Mouse (Mus musculus) embryonic facial prominence, embryonic 10.5 days (tissue): ENCODE data around the gene Gpr183. TPM values are rescaled to one million over a fixed set of nuclear protein-coding genes. Genes with fewer than 3 reads are reported as not detected.

Experiments used
- DNase-seq: peaks from one replicate; pipeline ENCODE4 v3.0.0-alpha.2; 2017; ENCODE audit warnings: low spot score
- H3K27ac ChIP-seq: fragments of 300-500 bp; sonication (generic); replicated peaks from 2 replicates; pipeline ENCODE4 v1.5.1; 2016; ENCODE audit warnings: mild to moderate bottlenecking
- H3K27me3 ChIP-seq: fragments of 300-500 bp; sonication (generic); replicated peaks from 2 replicates; pipeline ENCODE4 v1.6.1; 2016; ENCODE audit warnings: low read depth, mild to moderate bottlenecking; ENCODE audit not compliant: poor library complexity, severe bottlenecking
- H3K36me3 ChIP-seq: fragments of 300-500 bp; sonication (generic); replicated peaks from 2 replicates; pipeline ENCODE4 v1.6.1; 2016; ENCODE audit warnings: mild to moderate bottlenecking, moderate library complexity
- H3K4me1 ChIP-seq: fragments of 300-500 bp; sonication (generic); 2 replicates; pipeline ENCODE4 v1.6.1; 2016
- H3K4me3 ChIP-seq: fragments of 300-500 bp; sonication (generic); 2 replicates; pipeline ENCODE4 v1.5.1; 2016; ENCODE audit warnings: mild to moderate bottlenecking, moderate library complexity
- H3K9me3 ChIP-seq: fragments of 300-500 bp; sonication (generic); 2 replicates; pipeline ENCODE4 v1.6.1; 2016; ENCODE audit warnings: mild to moderate bottlenecking
- WGBS: fragments of 180-500 bp; shearing (Covaris S2); methylation state at CpG from one replicate; pipeline ENCODE4 v1.1.7; 2016; 5-methylcytosine and 5-hydroxymethylcytosine counted together
- polyA plus RNA-seq: library from polyadenylated mRNA; unstranded; fragments of >200 nt; fragmentation: Nextera tagmentation; extraction: Ambion mirVana; gene quantifications from 2 replicates; pipeline ENCODE4 v1.2.1, GENCODE M21; 2016

Gene Gpr183
- polyA plus RNA-seq, 1 experiment from 2014 or later = 2.4 TPM

DNA sequence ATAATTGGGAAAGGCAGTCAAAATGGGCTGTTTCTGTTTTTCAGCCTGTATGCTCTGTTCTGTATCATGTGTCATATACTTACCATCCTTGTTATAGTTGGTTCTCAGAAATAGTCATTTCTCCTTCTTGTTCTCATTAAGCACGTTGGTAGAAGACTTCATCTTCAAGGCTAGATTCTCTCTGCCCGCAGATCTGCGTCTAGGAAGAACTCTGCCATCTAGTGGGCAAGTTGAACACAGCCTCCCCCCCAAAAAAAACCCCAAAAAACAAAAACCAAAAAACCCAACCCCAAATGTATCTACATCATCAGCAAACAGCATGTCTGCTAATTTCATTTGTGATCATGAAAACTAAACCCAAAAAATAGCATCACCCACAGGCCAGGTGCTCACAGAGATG lies 45.2 kb downstream of the Gpr183 start:
- no peak for DNase-seq
- WGBS = 44% methylated on average over 3 of the region's 3 CpGs
- Histone ChIP-seq H3K9me3 (no peaks in the 10 kb centered on the region), H3K36me3 (peaks cover 35% of the 10 kb centered on the region), H3K4me1 (no peaks in the 10 kb centered on the region; the same call in 1 of the 2 replicates), H3K27ac (no peak overlapping the region), H3K4me3 (no peak overlapping the region), H3K27me3 (no peaks in the 10 kb centered on the region)

GRCm38 (mm10) chr14:121918266-121918665 lies 46.7 kb downstream of the Gpr183 start:
- Histone ChIP-seq H3K27ac (no peak overlapping the region), H3K27me3 (no peaks in the 10 kb centered on the region), H3K4me3 (no peak overlapping the region), H3K4me1 (no peaks in the 10 kb centered on the region; the same call in 1 of the 2 replicates), H3K9me3 (no peaks in the 10 kb centered on the region), H3K36me3 (peaks cover 38% of the 10 kb centered on the region)
- DNase-seq = no peak
- 77% methylated on average over 3 of the region's 3 CpGs for WGBS

DNA sequence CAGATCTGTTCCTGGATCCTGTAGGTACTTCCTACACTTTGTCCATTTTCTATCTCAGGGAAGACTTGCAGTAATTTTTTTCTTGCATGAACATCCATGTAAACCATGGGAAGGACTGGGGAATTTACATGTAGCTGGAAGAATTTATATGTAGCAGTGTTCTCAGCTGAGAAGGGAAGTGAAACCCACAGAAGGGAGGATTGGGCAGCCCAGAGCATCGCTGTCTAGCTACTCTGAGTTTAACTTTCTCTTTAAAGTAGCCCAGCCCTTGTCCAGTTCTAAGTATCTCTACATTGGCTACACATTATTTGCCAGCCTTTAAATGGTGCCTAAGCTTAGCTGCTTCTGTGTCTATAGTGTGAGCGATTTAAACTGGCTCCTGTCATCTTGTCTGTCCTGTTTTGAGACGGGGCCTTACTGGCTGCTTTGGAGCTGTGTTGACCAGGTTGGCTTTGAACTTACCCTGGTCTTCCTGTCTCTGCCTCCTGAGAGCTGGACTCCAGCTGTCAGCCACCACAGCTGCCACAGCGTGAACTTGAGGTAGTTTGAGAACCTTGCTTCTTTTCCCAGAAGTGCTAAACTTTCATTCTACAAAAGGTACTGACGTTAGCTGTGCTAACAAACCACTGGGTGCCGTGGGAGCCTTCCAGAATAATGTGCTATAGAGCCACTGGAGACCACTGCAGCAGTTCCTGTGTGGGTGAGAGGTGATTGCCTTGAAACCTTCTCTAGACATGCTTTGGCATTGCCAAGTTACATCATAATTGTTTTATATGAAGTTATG lies 48.5 kb downstream of the Gpr183 start:
- Histone ChIP-seq H3K27ac (no peak overlapping the region), H3K4me1 (no peaks in the 10 kb centered on the region; the same call in 1 of the 2 replicates), H3K9me3 (no peaks in the 10 kb centered on the region), H3K27me3 (no peaks in the 10 kb centered on the region), H3K4me3 (no peak overlapping the region), H3K36me3 (peaks cover 52% of the 10 kb centered on the region)
- WGBS = 92% methylated on average over 6 of the region's 6 CpGs
- no peak for DNase-seq

DNA sequence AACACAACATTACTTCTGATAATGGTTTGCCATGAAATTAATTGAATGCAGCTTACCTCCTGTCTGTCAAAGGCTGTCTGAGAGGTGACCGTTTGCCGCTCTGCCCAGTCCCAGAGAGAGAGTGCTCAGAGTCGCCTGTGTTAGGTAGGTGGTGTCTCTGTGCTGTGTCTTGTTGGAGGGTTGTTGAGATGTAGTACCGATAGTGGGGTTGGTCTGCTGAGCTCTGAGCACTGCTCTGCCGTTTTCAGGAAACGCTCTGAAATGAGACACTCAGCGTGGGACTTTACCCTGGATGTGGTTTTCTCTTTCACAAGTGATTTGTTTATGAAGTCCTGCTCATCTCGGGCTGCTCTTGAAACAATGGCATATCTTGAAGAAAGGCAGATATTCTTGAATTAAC lies 49.4 kb downstream of the Gpr183 start, which contains the start of gene Gpr18:
Gene Gpr18 (minus strand): TSS at position 161 of the 400 bp plus-strand sequence.
- no peak within 1 kb of the TSS for H3K27ac ChIP-seq
- no peak for DNase-seq
- H3K4me1 ChIP-seq = no peaks in the 10 kb centered on the region; the same call in 1 of the 2 replicates
- peaks cover 58% of the 10 kb centered on the region for H3K36me3 ChIP-seq
- H3K27me3 ChIP-seq = no peaks in the 10 kb centered on the region
- H3K9me3 ChIP-seq = no peaks in the 10 kb centered on the region
- no peak within 1 kb of the TSS for H3K4me3 ChIP-seq
- 84% methylated on average over 8 of the region's 8 CpGs for WGBS

DNA sequence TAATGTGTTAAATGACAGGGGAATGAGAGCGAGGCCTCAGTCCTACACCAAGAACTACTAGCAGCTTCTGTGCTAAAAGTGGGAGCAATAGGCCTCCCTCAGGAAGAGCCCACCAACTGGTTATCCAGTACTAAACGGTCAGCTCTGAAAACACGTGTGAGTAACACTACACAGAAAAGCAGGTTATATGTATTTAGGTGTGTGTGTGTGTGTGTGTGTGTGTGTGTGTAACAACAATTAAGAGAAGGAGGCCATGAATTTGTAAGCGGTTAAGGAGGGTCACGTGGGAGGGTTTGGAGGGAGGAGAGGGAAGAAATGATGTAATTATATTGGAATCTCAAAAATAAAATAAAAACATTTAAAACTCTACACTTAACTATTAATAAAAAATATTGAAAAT lies 49.9 kb downstream of the Gpr183 start:
- WGBS = 89% methylated on average over 5 of the region's 5 CpGs
- H3K9me3 ChIP-seq = no peaks in the 10 kb centered on the region
- no peaks in the 10 kb centered on the region for H3K27me3 ChIP-seq
- peaks cover 59% of the 10 kb centered on the region for H3K36me3 ChIP-seq
- H3K27ac ChIP-seq = no peak overlapping the region
- no peaks in the 10 kb centered on the region for H3K4me1 ChIP-seq
- DNase-seq = no peak
- no peak overlapping the region for H3K4me3 ChIP-seq

DNA sequence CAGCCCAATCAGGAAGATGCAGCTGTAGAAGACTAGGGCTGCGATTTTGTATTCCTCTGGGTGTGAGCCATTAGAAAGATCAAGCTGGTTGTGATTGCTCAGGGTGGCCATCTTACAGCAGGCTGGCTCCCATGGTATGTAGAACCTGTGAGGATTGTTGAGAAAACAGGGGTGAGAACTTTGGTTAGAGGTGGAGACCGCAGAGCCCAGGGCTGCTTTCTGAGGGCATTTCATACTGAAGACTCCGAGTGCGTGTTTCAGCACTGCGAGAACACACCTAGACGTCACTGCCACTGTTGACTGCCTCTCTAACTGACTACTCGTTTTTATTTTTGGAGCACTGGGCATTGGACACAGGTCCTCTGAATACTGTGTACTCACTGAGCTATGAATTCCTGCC lies 52.5 kb downstream of the Gpr183 start:
- H3K4me3 ChIP-seq = no peak overlapping the region
- DNase-seq = no peak
- WGBS = 91% methylated on average over 7 of the region's 7 CpGs
- no peaks in the 10 kb centered on the region for H3K4me1 ChIP-seq
- no peak overlapping the region for H3K27ac ChIP-seq
- H3K27me3 ChIP-seq = no peaks in the 10 kb centered on the region
- H3K9me3 ChIP-seq = no peaks in the 10 kb centered on the region
- H3K36me3 ChIP-seq = peaks cover 73% of the 10 kb centered on the region

- Histone ChIP-seq H3K27ac (no peak overlapping the region), H3K4me1 (no peaks in the 10 kb centered on the region), H3K27me3 (no peaks in the 10 kb centered on the region), H3K4me3 (no peak overlapping the region), H3K36me3 (peaks cover 77% of the 10 kb centered on the region), H3K9me3 (no peaks in the 10 kb centered on the region)
- 93% methylated on average over 6 of the region's 6 CpGs for WGBS
- no peak for DNase-seq
Observed at GRCm38 (mm10) chr14:121909868-121910267, 55.1 kb downstream of the Gpr183 start.

DNA sequence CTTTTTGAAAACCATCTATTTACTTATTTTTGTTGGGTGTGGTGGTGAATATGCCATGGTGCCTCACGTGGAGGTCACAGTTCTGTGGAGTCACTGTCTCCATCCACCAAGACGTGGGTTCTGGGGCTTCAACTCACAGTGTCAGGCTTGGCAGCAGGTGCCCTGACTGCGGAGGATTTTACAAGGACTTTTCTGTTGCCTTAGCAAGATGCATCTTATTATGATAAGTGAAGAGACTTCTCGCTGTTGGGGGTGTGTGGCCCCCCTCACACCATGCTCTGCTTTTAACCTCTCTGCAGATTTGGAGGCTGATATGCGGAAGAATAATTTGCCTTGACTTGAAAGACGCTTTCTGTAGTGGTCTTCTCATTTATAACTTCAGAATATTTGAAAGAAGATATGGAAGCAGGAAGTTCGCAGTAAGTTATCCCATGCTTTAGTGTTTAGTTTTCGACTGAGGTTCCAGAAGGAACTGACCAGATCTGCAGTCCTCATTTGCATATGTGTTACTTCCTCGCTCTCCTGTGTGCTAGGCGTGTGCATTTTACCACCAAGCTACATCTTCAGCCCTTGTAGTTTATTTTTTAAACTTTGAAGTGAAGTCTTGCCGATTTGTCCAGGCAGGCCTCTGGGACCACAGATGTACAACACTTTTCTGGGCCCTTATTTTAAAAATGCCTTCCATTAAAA lies 57.9 kb downstream of the Gpr183 start:
- Histone ChIP-seq H3K9me3 (no peaks in the 10 kb centered on the region), H3K4me1 (no peaks in the 10 kb centered on the region), H3K36me3 (peaks cover 66% of the 10 kb centered on the region), H3K27me3 (no peaks in the 10 kb centered on the region), H3K27ac (no peak overlapping the region), H3K4me3 (no peak overlapping the region)
- 92% methylated on average over 11 of the region's 11 CpGs for WGBS
- no peak for DNase-seq

DNA sequence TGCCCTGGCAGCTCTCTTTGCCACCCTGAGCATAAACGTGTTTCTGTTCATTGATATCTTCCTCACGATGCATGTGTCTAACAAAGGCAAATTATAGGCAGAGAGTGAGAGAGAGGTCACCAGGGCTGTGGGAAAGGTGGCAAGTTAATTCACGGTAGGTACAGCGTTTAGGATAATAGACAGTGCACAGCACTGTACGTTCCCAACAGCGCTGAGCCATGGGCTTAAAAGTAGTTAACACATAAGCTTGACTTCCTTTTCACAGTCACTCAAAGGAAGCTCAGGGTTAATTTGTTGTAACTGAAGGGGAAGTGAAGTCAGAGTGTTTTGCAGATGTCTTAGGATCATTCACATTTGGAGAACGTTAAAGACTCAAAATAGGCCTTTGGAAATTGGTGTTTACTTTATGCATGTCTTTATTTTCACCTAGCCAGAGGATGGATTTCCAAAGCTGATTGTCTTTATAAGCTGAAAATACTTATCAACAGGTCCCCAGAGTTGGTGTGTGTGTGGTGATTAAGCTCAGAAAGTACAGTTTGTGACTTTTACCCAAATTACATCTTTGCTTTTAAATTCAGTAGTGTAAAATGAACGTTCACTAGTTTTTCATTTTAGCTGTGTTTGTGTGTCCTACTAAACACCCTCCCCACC lies 58.5 kb downstream of the Gpr183 start:
- 86% methylated on average over 8 of the region's 8 CpGs for WGBS
- no peak overlapping the region for H3K4me3 ChIP-seq
- no peaks in the 10 kb centered on the region for H3K4me1 ChIP-seq
- no peak for DNase-seq
- no peaks in the 10 kb centered on the region for H3K9me3 ChIP-seq
- H3K27ac ChIP-seq = no peak overlapping the region
- no peaks in the 10 kb centered on the region for H3K27me3 ChIP-seq
- H3K36me3 ChIP-seq = peaks cover 64% of the 10 kb centered on the region

DNA sequence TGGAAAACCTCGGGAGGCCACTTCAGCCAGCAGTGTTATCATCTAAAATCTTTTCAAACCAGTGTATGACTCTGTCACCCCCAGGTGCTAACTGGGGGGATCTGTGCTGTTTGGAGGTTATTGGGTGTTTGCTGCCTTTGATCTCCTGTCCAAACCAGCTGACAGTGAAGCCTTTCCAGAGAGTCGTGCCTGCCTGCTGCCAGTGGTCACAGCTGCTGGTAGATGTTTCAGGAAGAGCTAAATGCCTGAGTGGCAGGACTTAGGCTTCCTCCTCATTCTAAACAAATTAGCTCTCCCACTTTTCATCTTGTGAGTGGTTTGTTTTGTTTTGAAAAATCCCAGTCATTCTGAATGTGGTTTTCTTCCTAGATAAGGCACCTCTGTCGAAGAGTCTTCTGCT lies 60.2 kb downstream of the Gpr183 start:
- H3K27me3 ChIP-seq = no peaks in the 10 kb centered on the region
- H3K4me3 ChIP-seq = no peak overlapping the region
- no peaks in the 10 kb centered on the region for H3K9me3 ChIP-seq
- 67% methylated on average over 3 of the region's 3 CpGs for WGBS
- no peaks in the 10 kb centered on the region for H3K4me1 ChIP-seq
- DNase-seq = no peak
- no peak overlapping the region for H3K27ac ChIP-seq
- H3K36me3 ChIP-seq = peaks cover 48% of the 10 kb centered on the region

DNA sequence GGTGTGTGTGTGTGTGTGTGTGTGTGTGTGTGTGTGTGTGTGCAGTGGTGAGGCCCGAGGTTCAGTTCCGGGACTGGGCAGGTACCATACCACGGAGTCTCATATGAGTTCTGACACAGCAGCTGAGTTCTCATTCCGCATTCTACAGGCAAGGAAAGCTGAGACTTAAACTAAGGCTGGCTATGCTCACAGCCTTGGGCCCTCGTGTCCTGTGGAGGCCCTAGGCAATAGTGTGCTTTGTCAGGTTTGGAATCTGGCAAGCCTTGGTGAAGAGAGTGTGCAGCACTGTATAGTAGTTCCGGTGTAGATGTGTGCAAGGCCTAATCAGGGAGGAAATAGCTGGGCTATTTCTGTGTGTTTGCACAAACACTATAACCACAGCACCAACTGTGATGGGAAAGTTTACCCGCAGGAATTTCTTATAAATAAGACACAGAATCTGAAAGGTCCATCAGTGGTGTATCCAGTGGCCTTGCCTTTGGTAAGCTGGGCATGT lies 61.6 kb downstream of the Gpr183 start:
- no peak for DNase-seq
- 93% methylated on average over 7 of the region's 7 CpGs for WGBS

More for the DNA sequence above, 61.6 kb downstream of the Gpr183 start:
- no peaks in the 10 kb centered on the region for H3K27me3 ChIP-seq
- no peak overlapping the region for H3K4me3 ChIP-seq
- H3K36me3 ChIP-seq = peaks cover 36% of the 10 kb centered on the region
- H3K4me1 ChIP-seq = no peaks in the 10 kb centered on the region
- H3K9me3 ChIP-seq = no peaks in the 10 kb centered on the region
- no peak overlapping the region for H3K27ac ChIP-seq
